ENCODE assay signal across 8 mouse cellular contexts in genomic region chr2:116975601-116976431, GRCm38 (mm10).
DNase-seq lines count a peak whose midpoint lies in the region; ATAC-seq and TF ChIP-seq lines count a peak whose summit lies in the region.

No protein-coding gene starts in this region.

- H3K27ac ChIP-seq in CH12.LX (ENCODE audit: insufficient read depth, low read depth) = peak overlapping the region; percentile 29
- H3K27ac ChIP-seq in forebrain, postnatal 0 days (ENCODE audit: low read depth, low read length) = peak overlapping the region; percentile 87
- H3K27ac ChIP-seq in liver, postnatal 0 days (ENCODE audit: low read depth) = peak overlapping the region; percentile 61
- H3K27ac ChIP-seq in neural tube, embryonic 13.5 days (replicated peaks) = peak overlapping the region; percentile 96
- H3K27ac ChIP-seq in testis, adult 2 months (ENCODE audit: control insufficient read depth, insufficient read depth, low read depth, low read length) = peak overlapping the region; percentile 77

- intact Hi-C loops in heart, postnatal 36 days (cut with DNase I) = loop anchor here (2.0 kb wide), 1 partner anchor 145 kb away; the partner anchor contains the start of gene Spred1

- no peak for DNase-seq in CH12.LX (ENCODE audit: extremely low read depth)
- peak; percentile 89 for DNase-seq in cerebellum, adult 11-12 months
- DNase-seq in forebrain, postnatal 0 days = peak; percentile 90
- peak; percentile 74 to 85 for DNase-seq in heart, postnatal 36 days
- peak; percentile 84 to 91 for DNase-seq in layer of hippocampus, adult 18-20 months (ENCODE audit: low spot score in 2 of 2)
- DNase-seq in liver, postnatal 0 days = peak; percentile 60

- no peaks in the 10 kb centered on the region for H3K36me3 ChIP-seq in CH12.LX (replicated peaks in 1 of 2; ENCODE audit: control insufficient read depth in 1 of 2, insufficient read depth in 1 of 2, low read length in 1 of 2)
- H3K36me3 ChIP-seq in forebrain, postnatal 0 days (ENCODE audit: insufficient read depth) = no peaks in the 10 kb centered on the region
- no peaks in the 10 kb centered on the region for H3K36me3 ChIP-seq in liver, postnatal 0 days (replicated peaks; ENCODE audit: insufficient read depth, low read length)
- H3K36me3 ChIP-seq in neural tube, embryonic 13.5 days = no peaks in the 10 kb centered on the region
- H3K36me3 ChIP-seq in testis, adult 2 months (ENCODE audit: control insufficient read depth, insufficient read depth, low read length) = no peaks in the 10 kb centered on the region

- H3K4me1 ChIP-seq in CH12.LX (ENCODE audit: control insufficient read depth in 1 of 2, insufficient read depth in 2 of 2) = peaks cover 5 to 64% of the 10 kb centered on the region in 2 experiments; a peak in 3 of 4 replicates
- H3K4me1 ChIP-seq in forebrain, postnatal 0 days (ENCODE audit: insufficient read depth) = peaks cover 26% of the 10 kb centered on the region
- H3K4me1 ChIP-seq in liver, postnatal 0 days (ENCODE audit: insufficient read depth) = peaks cover 7% of the 10 kb centered on the region; the same call in 1 of the 2 replicates
- peaks cover 76% of the 10 kb centered on the region for H3K4me1 ChIP-seq in neural tube, embryonic 13.5 days (replicated peaks)
- H3K4me1 ChIP-seq in testis, adult 2 months (ENCODE audit: control insufficient read depth, insufficient read depth, low read length) = peaks cover 16% of the 10 kb centered on the region

- H3K79me2 ChIP-seq in CH12.LX (replicated peaks; ENCODE audit: control insufficient read depth, extremely low read depth, insufficient read depth, poor library complexity, severe bottlenecking) = no peaks in the 10 kb centered on the region

- dilution Hi-C loops in CH12.LX (cut with MboI; ENCODE audit: extremely low pct_ligation_motif_present, extremely low pct_unique_long_range_greater_than_20kb, low sequenced_read_pairs) = no loop called here

- in situ Hi-C loops in CH12.LX (cut with MboI; ENCODE audit: low pct_ligation_motif_present, low pct_unique_long_range_greater_than_20kb, low sequenced_read_pairs) = loop anchor here (10.0 kb wide), 1 partner anchor 149 kb away; the partner anchor contains the start of gene Spred1

- TF ChIP-seq EP300 in CH12.LX (IDR thresholded peaks at IDR 0.05; ENCODE audit: low read length) = no peak
- no peak for TF ChIP-seq EP300 in liver, postnatal 0 days (IDR thresholded peaks at IDR 0.05; ENCODE audit: low read depth)

- H3K9ac ChIP-seq in CH12.LX (ENCODE audit: insufficient read depth, low read depth) = peak overlapping the region; percentile 65
- peak overlapping the region; percentile 86 for H3K9ac ChIP-seq in forebrain, postnatal 0 days
- H3K9ac ChIP-seq in liver, postnatal 0 days (replicated peaks) = peak overlapping the region; percentile 59
- H3K9ac ChIP-seq in neural tube, embryonic 13.5 days = peak overlapping the region; percentile 88

- TF ChIP-seq CTCF in CH12.LX (conservative IDR thresholded peaks at IDR 0.05 in 1 of 2, IDR thresholded peaks at IDR 0.05 in 1 of 2; ENCODE audit: low read depth in 2 of 2, low read length in 2 of 2) = peak in 1 of 2 experiments; percentile 19; a peak in 1 of 4 replicates
- peak; percentile 26; the same call in 1 of the 2 replicates for TF ChIP-seq CTCF in forebrain, postnatal 0 days (IDR thresholded peaks at IDR 0.05; ENCODE audit: low read depth)
- TF ChIP-seq CTCF in liver, postnatal 0 days (IDR thresholded peaks at IDR 0.05; ENCODE audit: low read depth) = peak; percentile 24
- TF ChIP-seq CTCF in testis, adult 2 months (IDR thresholded peaks at IDR 0.05; ENCODE audit: control insufficient read depth, insufficient read depth, insufficient replicate concordance, low read depth, low read length) = no peak

- no peaks in the 10 kb centered on the region for H3K9me3 ChIP-seq in CH12.LX (replicated peaks; ENCODE audit: low read length)
- H3K9me3 ChIP-seq in forebrain, postnatal 0 days (ENCODE audit: low read length) = no peaks in the 10 kb centered on the region
- H3K9me3 ChIP-seq in liver, postnatal 0 days (ENCODE audit: low read length) = no peaks in the 10 kb centered on the region
- H3K9me3 ChIP-seq in neural tube, embryonic 13.5 days = no peaks in the 10 kb centered on the region

- ATAC-seq in forebrain, postnatal 0 days = peak; percentile 93
- ATAC-seq in liver, postnatal 0 days = peak; percentile 69
- ATAC-seq in neural tube, embryonic 13.5 days (ENCODE audit: low read depth) = peak; percentile 94

- H3K27me3 ChIP-seq in CH12.LX (replicated peaks) = no peaks in the 10 kb centered on the region
- no peaks in the 10 kb centered on the region for H3K27me3 ChIP-seq in forebrain, postnatal 0 days (ENCODE audit: insufficient read depth, low read length)
- peaks cover 8% of the 10 kb centered on the region; the same call in 1 of the 2 replicates for H3K27me3 ChIP-seq in liver, postnatal 0 days (ENCODE audit: insufficient read depth, low read length)
- H3K27me3 ChIP-seq in neural tube, embryonic 13.5 days = no peaks in the 10 kb centered on the region
- H3K27me3 ChIP-seq in testis, adult 2 months (ENCODE audit: control insufficient read depth, insufficient read depth, low read length) = peaks cover 3% of the 10 kb centered on the region

- no peak; the same call in 1 of the 2 replicates for TF ChIP-seq POLR2A in CH12.LX (IDR thresholded peaks at IDR 0.05; ENCODE audit: low read depth, low read length)
- TF ChIP-seq POLR2A in testis, adult 2 months (IDR thresholded peaks at IDR 0.05; ENCODE audit: control insufficient read depth, low read depth, low read length) = no peak; the same call in 1 of the 2 replicates

- peak overlapping the region; percentile 34 to 62 (median 55) for H3K4me3 ChIP-seq in CH12.LX (replicated peaks in 1 of 3; ENCODE audit: low read depth in 2 of 3, low read length in 2 of 3, poor library complexity in 1 of 3)
- H3K4me3 ChIP-seq in forebrain, postnatal 0 days (ENCODE audit: low read depth, low read length) = peak overlapping the region; percentile 60
- peak overlapping the region; percentile 55 for H3K4me3 ChIP-seq in liver, postnatal 0 days (ENCODE audit: low read depth, low read length)
- peak overlapping the region; percentile 56 for H3K4me3 ChIP-seq in neural tube, embryonic 13.5 days
- H3K4me3 ChIP-seq in testis, adult 2 months (ENCODE audit: control insufficient read depth, low read depth, low read length) = peak overlapping the region; percentile 85

- under 1% methylated on average over 54 of the region's 54 CpGs for WGBS in forebrain, postnatal 0 days
- WGBS in liver, postnatal 0 days (ENCODE audit: insufficient replicate concordance) = under 1% methylated on average over 48 of the region's 54 CpGs
- under 1% methylated on average over 52 of the region's 54 CpGs for WGBS in neural tube, embryonic 13.5 days

- no peak for TF ChIP-seq RAD21 in CH12.LX (IDR thresholded peaks at IDR 0.05; ENCODE audit: low read depth, low read length)

- H3K4me2 ChIP-seq in CH12.LX (ENCODE audit: insufficient read depth, low read depth, poor library complexity, severe bottlenecking) = peak overlapping the region; percentile 75
- peak overlapping the region; percentile 81 for H3K4me2 ChIP-seq in forebrain, postnatal 0 days (ENCODE audit: low read depth)
- H3K4me2 ChIP-seq in liver, postnatal 0 days (ENCODE audit: low read depth, low read length) = peak overlapping the region; percentile 79
- peak overlapping the region; percentile 71 for H3K4me2 ChIP-seq in neural tube, embryonic 13.5 days

TF ChIP-seq in CH12.LX, 34 proteins besides CTCF, POLR2A, EP300 and RAD21 (continues in another document):
- no peak for TF ChIP-seq JUN (IDR thresholded peaks at IDR 0.05; ENCODE audit: insufficient read depth, low read depth, low read length)
- no peak for TF ChIP-seq CHD2 (IDR thresholded peaks at IDR 0.05; ENCODE audit: low read length)
- no peak for TF ChIP-seq MEF2A (IDR thresholded peaks at IDR 0.05; ENCODE audit: borderline replicate concordance, low read depth, low read length)
- TF ChIP-seq SMC3 (IDR thresholded peaks at IDR 0.05; ENCODE audit: low read depth, low read length) = no peak
- 0 out of 2 replicates have a peak, but pooled peaks have one; percentile 58 for TF ChIP-seq MAZ (IDR thresholded peaks at IDR 0.05; ENCODE audit: low read depth, low read length)
- TF ChIP-seq MXI1 (IDR thresholded peaks at IDR 0.05; ENCODE audit: low read depth, low read length) = 0 out of 2 replicates have a peak, but pooled peaks have one; percentile 27
- no peak for TF ChIP-seq USF1 (IDR thresholded peaks at IDR 0.05; ENCODE audit: low read depth, low read length)
- TF ChIP-seq TBP (conservative IDR thresholded peaks at IDR 0.05; ENCODE audit: low read depth, low read length) = no peak
- no peak for TF ChIP-seq ZKSCAN1 (IDR thresholded peaks at IDR 0.05; ENCODE audit: borderline replicate concordance, low read depth, low read length)
- TF ChIP-seq RCOR1 (conservative IDR thresholded peaks at IDR 0.05; ENCODE audit: low read depth, low read length) = no peak
- TF ChIP-seq MYC (IDR thresholded peaks at IDR 0.05; ENCODE audit: low read depth, low read length) = no peak
- TF ChIP-seq ETS1 (conservative IDR thresholded peaks at IDR 0.05; ENCODE audit: low read depth, low read length) = no peak
- no peak for TF ChIP-seq JUND (conservative IDR thresholded peaks at IDR 0.05; ENCODE audit: low read depth, low read length)
- no peak for TF ChIP-seq POLR2AphosphoS2 (IDR thresholded peaks at IDR 0.05; ENCODE audit: low read depth, low read length)
- TF ChIP-seq HCFC1 (IDR thresholded peaks at IDR 0.05; ENCODE audit: low read depth, low read length) = peak; percentile 13; the same call in 1 of the 2 replicates
- TF ChIP-seq CHD1 (IDR thresholded peaks at IDR 0.05; ENCODE audit: low read depth, low read length) = no peak
- no peak for TF ChIP-seq ZMIZ1 (IDR thresholded peaks at IDR 0.05; ENCODE audit: low read depth, low read length)
- TF ChIP-seq GABPA (IDR thresholded peaks at IDR 0.05; ENCODE audit: insufficient replicate concordance, low read depth, low read length) = no peak
- TF ChIP-seq PAX5 (IDR thresholded peaks at IDR 0.05; ENCODE audit: low read length) = no peak
- no peak for TF ChIP-seq IRF4 (IDR thresholded peaks at IDR 0.05; ENCODE audit: low read depth, low read length)
- peak; percentile 87 for TF ChIP-seq ZNF384 (IDR thresholded peaks at IDR 0.05; ENCODE audit: low read depth, low read length)
- TF ChIP-seq NRF1 (IDR thresholded peaks at IDR 0.05; ENCODE audit: low read depth, low read length) = no peak
- TF ChIP-seq NELFE (IDR thresholded peaks at IDR 0.05; ENCODE audit: low read depth, low read length) = 0 out of 2 replicates have a peak, but pooled peaks have one; percentile 43
- peak; percentile 91 for TF ChIP-seq UBTF (IDR thresholded peaks at IDR 0.05; ENCODE audit: low read depth, low read length)
- no peak for TF ChIP-seq E2F4 (IDR thresholded peaks at IDR 0.05; ENCODE audit: insufficient replicate concordance, low read depth, low read length)
- no peak for TF ChIP-seq KAT2A (IDR thresholded peaks at IDR 0.05; ENCODE audit: insufficient replicate concordance, low read length)
- no peak for TF ChIP-seq MAFK (IDR thresholded peaks at IDR 0.05; ENCODE audit: insufficient replicate concordance, low read length)

Comparison
In these comparisons a context has a peak if more than half of its experiments do, and no peak if none do; other contexts are left out.
1. H3K27ac ChIP-seq: peak in every context shown above with its lines; median percentile 96 in neural tube, embryonic 13.5 days; 87 in forebrain, postnatal 0 days; 77 in testis, adult 2 months; 61 in liver, postnatal 0 days; 29 in CH12.LX.